Mouse (Mus musculus) kidney, embryonic 14.5 days (tissue): ENCODE measurements around the gene Gm14862. TPM values are rescaled to one million over a fixed set of nuclear protein-coding genes. Genes with fewer than 3 reads are reported as not detected.
"Not testable (repeated sequence)": the region's sequence is repeated elsewhere in the genome, so short reads cannot be mapped to it uniquely, and the experiment has no call there.

Experiments
- ATAC-seq: fragments of 200-750 bp; cut with Nextera tagmentation; 2 replicates; pipeline ENCODE4 v1.8.0; 2017; ENCODE audit warnings: moderate number of reproducible peaks, mild to moderate bottlenecking, moderate TSS enrichment, moderate library complexity; ENCODE audit not compliant: low FRiP score, low TSS enrichment
- H3K27ac ChIP-seq: fragments of 300-500 bp; sonication (generic); 2 replicates; pipeline ENCODE4 v1.5.1; 2014; ENCODE audit warnings: low read depth, mild to moderate bottlenecking, low read length, moderate library complexity, mixed read lengths
- H3K27me3 ChIP-seq: fragments of 300-500 bp; sonication (generic); 2 replicates; pipeline ENCODE4 v1.6.1; 2014; ENCODE audit warnings: mild to moderate bottlenecking, low read length; ENCODE audit not compliant: control insufficient read depth, insufficient read depth
- H3K36me3 ChIP-seq: fragments of 300-500 bp; sonication (generic); 2 replicates; pipeline ENCODE4 v1.6.1; 2014; ENCODE audit warnings: low read length, mixed read lengths; ENCODE audit not compliant: control insufficient read depth, insufficient read depth
- H3K4me1 ChIP-seq: fragments of 300-500 bp; sonication (generic); 2 replicates; pipeline ENCODE4 v1.6.1; 2014; ENCODE audit warnings: low read length, mixed read lengths; ENCODE audit not compliant: control insufficient read depth, insufficient read depth
- H3K4me2 ChIP-seq: fragments of 300-500 bp; sonication (generic); replicated peaks from 2 replicates; pipeline ENCODE4 v1.6.1; 2014; ENCODE audit warnings: low read depth, mild to moderate bottlenecking, low read length
- H3K4me3 ChIP-seq: fragments of 300-500 bp; sonication (generic); 2 replicates; pipeline ENCODE4 v1.5.1; 2014; ENCODE audit warnings: mild to moderate bottlenecking, low read length
- H3K9ac ChIP-seq: fragments of 300-500 bp; sonication (generic); 2 replicates; pipeline ENCODE4 v1.6.1; 2014; ENCODE audit warnings: low read depth, mild to moderate bottlenecking, low read length, moderate library complexity
- H3K9me3 ChIP-seq: fragments of 300-500 bp; sonication (generic); 2 replicates; pipeline ENCODE4 v1.6.1; 2016; ENCODE audit warnings: low read length; ENCODE audit not compliant: control insufficient read depth
- WGBS: fragments of 180-500 bp; shearing (Covaris S2); extraction: QIAGEN DNeasy Blood & Tissue Kit; methylation state at CpG from one replicate; pipeline ENCODE4 v1.1.7; 2014; 5-methylcytosine and 5-hydroxymethylcytosine counted together
- polyA plus RNA-seq: library from polyadenylated mRNA; unstranded; fragments of >200 nt; fragmentation: Nextera tagmentation; extraction: Ambion mirVana; gene quantifications from 2 replicates; pipeline ENCODE4 v1.2.1, GENCODE M21; 2014

Gm14862 gene
- not detected in 2 replicates for polyA plus RNA-seq

DNA sequence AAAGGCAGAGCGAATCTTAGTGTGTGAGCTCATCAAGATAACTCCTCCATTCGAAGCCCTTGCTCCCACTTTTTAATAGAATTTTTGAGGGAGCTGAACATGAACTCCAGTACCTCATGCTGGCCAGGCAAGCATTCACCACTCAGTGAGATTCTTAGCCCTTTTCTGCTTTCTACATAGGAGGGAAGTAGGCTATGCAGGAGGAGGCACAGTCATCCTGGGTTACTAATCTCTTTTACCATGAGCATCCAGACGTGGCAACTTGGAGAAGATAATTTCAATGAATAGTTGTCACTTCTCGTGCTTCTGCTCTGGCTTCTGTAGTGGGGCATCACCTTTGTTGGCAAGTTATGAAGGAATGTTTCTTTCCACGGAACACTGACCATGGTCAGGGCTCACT, at the start of gene Gm14862:
TSS of gene Gm14862 (minus strand) at position 134 of the 400 bp plus-strand sequence.
- H3K27ac ChIP-seq, result no peak within 1 kb of the TSS
- no peaks in the 10 kb centered on the region for H3K4me1 ChIP-seq
- H3K4me2 ChIP-seq, result no peak within 1 kb of the TSS
- no peaks in the 10 kb centered on the region for H3K36me3 ChIP-seq
- 81% methylated on average over 5 of the region's 5 CpGs for WGBS
- H3K9me3 ChIP-seq, result no peaks in the 10 kb centered on the region
- H3K27me3 ChIP-seq, result no peaks in the 10 kb centered on the region
- no peak for ATAC-seq
- H3K4me3 ChIP-seq, result no peak within 1 kb of the TSS
- H3K9ac ChIP-seq, result no peak within 1 kb of the TSS

- ATAC-seq, result no peak
- WGBS, result 80% methylated on average over 1 of the region's 1 CpGs
- H3K4me2 ChIP-seq, result no peak overlapping the region
- no peaks in the 10 kb centered on the region for H3K4me1 ChIP-seq
- no peaks in the 10 kb centered on the region for H3K9me3 ChIP-seq
- H3K4me3 ChIP-seq, result no peak overlapping the region
- no peak overlapping the region for H3K9ac ChIP-seq
- no peaks in the 10 kb centered on the region for H3K27me3 ChIP-seq
- H3K27ac ChIP-seq, result no peak overlapping the region
- H3K36me3 ChIP-seq, result no peaks in the 10 kb centered on the region
Measured at GRCm38 (mm10) chrX:9303455-9303854, 46.8 kb upstream of the Gm14862 start.

GRCm38 (mm10) chrX:9302791-9303190, 46.1 kb upstream of the Gm14862 start:
- Histone ChIP-seq H3K9me3 (no peaks in the 10 kb centered on the region), H3K4me2 (no peak overlapping the region), H3K4me1 (no peaks in the 10 kb centered on the region), H3K9ac (no peak overlapping the region), H3K4me3 (no peak overlapping the region), H3K36me3 (no peaks in the 10 kb centered on the region), H3K27me3 (no peaks in the 10 kb centered on the region), H3K27ac (no peak overlapping the region)
- 83% methylated on average over 5 of the region's 5 CpGs for WGBS
- no peak for ATAC-seq

- Histone ChIP-seq H3K4me3 (no peak overlapping the region), H3K4me2 (no peak overlapping the region), H3K9me3 (no peaks in the 10 kb centered on the region), H3K4me1 (no peaks in the 10 kb centered on the region), H3K27ac (no peak overlapping the region), H3K36me3 (no peaks in the 10 kb centered on the region), H3K27me3 (no peaks in the 10 kb centered on the region), H3K9ac (no peak overlapping the region)
- ATAC-seq, result no peak
- 84% methylated on average over 5 of the region's 5 CpGs for WGBS
Measured at GRCm38 (mm10) chrX:9298413-9298864, 41.7 kb upstream of the Gm14862 start.

DNA sequence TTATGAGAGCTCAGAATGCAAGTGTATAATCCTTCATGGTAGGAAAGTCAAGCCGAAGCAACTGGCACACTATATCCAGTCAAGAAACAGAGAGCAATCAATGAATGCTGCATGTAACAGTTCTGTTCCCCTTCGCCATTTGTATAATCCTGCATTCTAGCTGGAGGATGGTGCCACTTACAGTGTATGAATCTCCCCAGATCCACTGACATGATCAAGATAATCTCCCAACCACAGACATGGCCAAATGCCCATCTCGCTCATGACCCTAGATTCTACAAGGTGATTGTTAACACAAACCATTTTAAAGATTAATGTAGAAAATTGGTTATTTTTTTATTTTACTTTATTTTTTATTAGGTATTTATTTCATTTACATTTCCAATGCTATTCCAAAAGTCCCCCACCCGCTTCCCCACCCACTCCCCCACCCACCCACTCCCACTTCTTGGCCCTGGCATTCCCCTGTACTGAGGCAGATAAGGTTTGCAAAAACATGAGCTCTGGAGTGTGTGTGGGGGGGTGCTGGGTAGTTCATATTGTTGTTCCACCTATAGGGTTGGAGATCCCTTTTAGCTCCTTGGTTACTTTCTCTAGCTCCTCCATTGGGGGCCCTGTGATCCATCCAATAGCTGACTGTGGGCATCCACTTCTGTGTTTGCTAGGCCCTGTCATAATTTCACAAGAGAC, 36.6 kb upstream of the Gm14862 start:
- not testable (repeated sequence) for H3K27me3 ChIP-seq, H3K36me3 ChIP-seq, H3K4me2 ChIP-seq, H3K27ac ChIP-seq, ATAC-seq, H3K4me1 ChIP-seq, H3K9ac ChIP-seq, H3K4me3 ChIP-seq, H3K9me3 ChIP-seq
- 86% methylated on average over 3 of the region's 4 CpGs for WGBS

- not testable (repeated sequence) for H3K4me3 ChIP-seq, H3K4me1 ChIP-seq, H3K36me3 ChIP-seq, H3K9me3 ChIP-seq, H3K4me2 ChIP-seq, H3K27ac ChIP-seq, H3K9ac ChIP-seq, ATAC-seq, H3K27me3 ChIP-seq
- no CpG with 5 or more reads among the region's 1 CpGs for WGBS
Measured at GRCm38 (mm10) chrX:9283464-9283863, 26.8 kb upstream of the Gm14862 start, which contains the start of gene H2al1m. H2al1m (plus strand) TSS chrX:9283764.

- ATAC-seq, result no peak
- Histone ChIP-seq H3K27me3 (no peaks in the 10 kb centered on the region), H3K9ac (no peak overlapping the region), H3K4me3 (no peak overlapping the region), H3K27ac (no peak overlapping the region), H3K9me3 (no peaks in the 10 kb centered on the region), H3K4me2 (no peak overlapping the region), H3K4me1 (no peaks in the 10 kb centered on the region), H3K36me3 (no peaks in the 10 kb centered on the region)
- WGBS, result 76% methylated on average over 8 of the region's 8 CpGs
Measured at GRCm38 (mm10) chrX:9274321-9274720, 17.6 kb upstream of the Gm14862 start.

- peak overlapping the region; percentile 52 for H3K4me2 ChIP-seq
- no peaks in the 10 kb centered on the region for H3K9me3 ChIP-seq
- H3K9ac ChIP-seq, result no peak overlapping the region
- H3K27ac ChIP-seq, result no peak overlapping the region
- no peaks in the 10 kb centered on the region for H3K27me3 ChIP-seq
- H3K36me3 ChIP-seq, result no peaks in the 10 kb centered on the region
- WGBS, result 58% methylated on average over 12 of the region's 12 CpGs
- no peak for ATAC-seq
- H3K4me1 ChIP-seq, result no peaks in the 10 kb centered on the region
- peak overlapping the region; percentile 53; the same call in 1 of the 2 replicates for H3K4me3 ChIP-seq
Measured at GRCm38 (mm10) chrX:9273377-9274002, 16.8 kb upstream of the Gm14862 start.
